Mouse (Mus musculus) ES-E14 (cell line): Measurements from ENCODE around the gene Bcam. TPM values are rescaled to one million over a fixed set of nuclear protein-coding genes. Genes with fewer than 3 reads are reported as not detected.

Experiments
- DNase-seq: peaks from one replicate; pipeline ENCODE4 v3.0.0-alpha.2; 2013; ENCODE audit warnings: low read depth, low spot score
- H3K27ac ChIP-seq: 2 replicates; pipeline ENCODE4 v1.5.1; 2012; ENCODE audit warnings: low read depth, mild to moderate bottlenecking, low read length, moderate library complexity, mixed read lengths; ENCODE audit not compliant: poor library complexity, insufficient read depth, severe bottlenecking
- H3K36me3 ChIP-seq: 2 replicates; pipeline ENCODE4 v1.6.1; 2012; ENCODE audit warnings: mild to moderate bottlenecking, low read length, moderate library complexity, mixed read lengths; ENCODE audit not compliant: control insufficient read depth, poor library complexity, insufficient read depth, severe bottlenecking
- H3K4me1 ChIP-seq, 2 experiments: fragments of 150-350 bp in 1 of 2; sonication (generic) in 1 of 2; 2 replicates each; pipeline ENCODE4 v1.6.1; 2012; ENCODE audit warnings: low read length in 2 of 2, mild to moderate bottlenecking in 1 of 2, mixed read lengths in 1 of 2; ENCODE audit not compliant: control insufficient read depth in 2 of 2, insufficient read depth in 2 of 2, poor library complexity in 1 of 2
- H3K4me3 ChIP-seq, 2 experiments: fragments of 150-350 bp in 1 of 2; sonication (generic) in 1 of 2; 2 replicates each; pipeline ENCODE4 v1.5.1; 2012; ENCODE audit warnings: low read length in 2 of 2, low read depth in 1 of 2, mild to moderate bottlenecking in 1 of 2, mixed read lengths in 1 of 2; ENCODE audit not compliant: insufficient read depth in 1 of 2, poor library complexity in 1 of 2, severe bottlenecking in 1 of 2
- H3K9ac ChIP-seq: 2 replicates; pipeline ENCODE4 v1.6.1; 2012; ENCODE audit warnings: low read depth, mild to moderate bottlenecking, low read length, mixed read lengths; ENCODE audit not compliant: poor library complexity, insufficient read depth, severe bottlenecking
- H3K9me3 ChIP-seq: fragments of 150-350 bp; sonication (generic); 2 replicates; pipeline ENCODE4 v1.6.1; 2012; ENCODE audit warnings: low read depth, mild to moderate bottlenecking, low read length; ENCODE audit not compliant: control insufficient read depth, insufficient read depth
- CHD2 ChIP-seq: IDR thresholded peaks from 2 replicates; pipeline ENCODE4 v1.6.1; 2014; ENCODE audit warnings: mild to moderate bottlenecking, low read depth, low read length, inconsistent platforms
- HCFC1 ChIP-seq: IDR thresholded peaks from 2 replicates; pipeline ENCODE4 v1.6.1; 2012; ENCODE audit warnings: low read length, inconsistent platforms, borderline replicate concordance; ENCODE audit not compliant: insufficient read depth
- MAFK ChIP-seq: IDR thresholded peaks from 2 replicates; pipeline ENCODE4 v1.6.1; 2014; ENCODE audit warnings: mild to moderate bottlenecking, low read depth, low read length, inconsistent platforms; ENCODE audit not compliant: insufficient read depth
- ZC3H11A ChIP-seq: IDR thresholded peaks from 2 replicates; pipeline ENCODE4 v1.6.1; 2012; ENCODE audit warnings: low read depth, mild to moderate bottlenecking, inconsistent platforms, low read length, borderline replicate concordance
- ZNF384 ChIP-seq: IDR thresholded peaks from 2 replicates; pipeline ENCODE4 v1.6.1; 2012; ENCODE audit warnings: low read depth, low read length, inconsistent platforms
- in situ Hi-C, 2 experiments: fragments of 600-800 bp; cut with MboI; formaldehyde crosslinking; loops; one replicate each; pipeline ENCODE4 v1.15.1; 2025; ENCODE audit warnings: low sequenced_read_pairs in 2 of 2, inconsistent platforms in 1 of 2; ENCODE audit not compliant: unreplicated experiment in 2 of 2
- total RNA-seq: library from RNA; depleted of rRNA; stranded (reverse); fragments of 300-350 nt; gene quantifications from 2 replicates; pipeline ENCODE4 v1.2.3, GENCODE M21; 2012

Gene Bcam
- total RNA-seq, 1 experiment, result 167 TPM

GRCm38 (mm10) chr7:19749389-19750216 is 21.2 kb downstream of the Bcam start:
- peaks cover 11 to 25% of the 10 kb centered on the region in 2 experiments for H3K4me1 ChIP-seq
- peak overlapping the region; percentile 90 for H3K27ac ChIP-seq
- DNase-seq, result peak; percentile 99
- peak overlapping the region; percentile 94 for H3K4me3 ChIP-seq
- peaks cover 10% of the 10 kb centered on the region; the same call in 1 of the 2 replicates for H3K36me3 ChIP-seq
- no peaks in the 10 kb centered on the region for H3K9me3 ChIP-seq
- in situ Hi-C loops, result loop anchor here in 1 of 2 experiments (5.0 to 10.0 kb wide), 3 partner anchors 38 to 123 kb away; no protein-coding TSS in a partner anchor
- 0 out of 2 replicates have a peak, but pooled peaks have one; percentile 41 for TF ChIP-seq HCFC1
- no peak for TF ChIP-seq ZC3H11A
- no peak for TF ChIP-seq CHD2
- no peak for TF ChIP-seq MAFK
- TF ChIP-seq ZNF384, result 0 out of 2 replicates have a peak, but pooled peaks have one; percentile 10
- H3K9ac ChIP-seq, result peak overlapping the region; percentile 95

GRCm38 (mm10) chr7:19748219-19749195 is 22.3 kb downstream of the Bcam start:
- TF ChIP-seq CHD2 (no peak), HCFC1 (no peak), MAFK (no peak), ZC3H11A (no peak), ZNF384 (no peak)
- Histone ChIP-seq H3K9me3 (no peaks in the 10 kb centered on the region), H3K4me3 (peak overlapping the region; percentile 94), H3K4me1 (peaks cover 11 to 24% of the 10 kb centered on the region in 2 experiments), H3K36me3 (peaks cover 20% of the 10 kb centered on the region), H3K9ac (peak overlapping the region; percentile 95), H3K27ac (peak overlapping the region; percentile 90)
- in situ Hi-C loops, result loop anchor here in 1 of 2 experiments (5.0 kb wide), 2 partner anchors 39 to 124 kb away; no protein-coding TSS in a partner anchor
- no peak for DNase-seq

DNA sequence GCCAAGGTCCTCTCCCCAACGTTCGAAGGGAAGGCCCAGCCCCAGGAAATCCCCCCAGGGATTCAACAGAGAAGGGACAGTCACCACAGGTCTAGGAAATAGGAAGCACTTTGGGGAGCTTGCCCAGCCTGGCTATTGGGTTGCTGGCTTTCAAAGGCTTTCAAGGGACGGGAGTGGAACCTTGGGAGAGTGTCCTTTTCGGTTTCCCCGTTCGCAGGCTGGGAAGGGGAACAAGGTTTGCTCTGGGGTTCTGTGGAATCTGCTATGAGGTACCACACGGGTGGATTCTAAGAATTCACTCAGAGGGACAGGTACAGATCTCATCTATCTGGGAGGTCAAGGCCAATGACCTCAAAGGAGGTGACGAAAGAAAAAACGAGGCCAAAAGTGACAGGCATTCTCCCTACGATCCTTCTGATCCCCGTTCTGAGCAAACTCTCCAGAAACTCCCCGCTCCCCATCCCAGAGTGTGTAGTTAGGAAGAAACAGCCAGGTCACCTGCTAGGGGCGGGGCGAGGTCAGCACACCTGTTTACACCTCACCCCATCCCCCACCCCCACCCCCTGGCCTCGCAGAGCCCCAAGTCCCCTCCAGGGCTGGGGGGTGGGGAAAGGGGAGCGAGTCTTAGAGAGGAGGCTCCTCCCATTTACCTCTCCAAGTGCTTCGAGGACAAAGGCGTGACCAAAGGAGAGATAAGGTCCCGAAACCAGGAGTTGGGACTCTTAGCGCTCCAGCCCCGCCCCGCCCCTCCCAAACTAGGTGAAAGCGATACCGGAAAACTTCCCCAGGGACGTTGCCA is 23.2 kb downstream of the Bcam start:
- peak overlapping the region; percentile 90 for H3K27ac ChIP-seq
- TF ChIP-seq ZNF384 (no peak), ZC3H11A (no peak), MAFK (no peak), HCFC1 (no peak), CHD2 (no peak)
- peaks cover 13 to 25% of the 10 kb centered on the region in 2 experiments for H3K4me1 ChIP-seq
- H3K9me3 ChIP-seq, result no peaks in the 10 kb centered on the region
- H3K4me3 ChIP-seq, result peak overlapping the region; percentile 94
- in situ Hi-C loops, result loop anchor here in 1 of 2 experiments (5.0 kb wide), 2 partner anchors 40 to 125 kb away; no protein-coding TSS in a partner anchor
- H3K9ac ChIP-seq, result peak overlapping the region; percentile 32
- peaks cover 24% of the 10 kb centered on the region for H3K36me3 ChIP-seq
- DNase-seq, result peak; percentile 83
